Mouse (Mus musculus) stomach, postnatal 0 days (tissue): ENCODE data around the gene Slc39a7.

Source experiments
- CTCF ChIP-seq: IDR thresholded peaks from 2 replicates; pipeline ENCODE4 v1.5.1; 2016; ENCODE audit warnings: antibody characterized with exemption, low read depth, mild to moderate bottlenecking, moderate library complexity
- EP300 ChIP-seq: optimal IDR thresholded peaks from 2 replicates; pipeline ENCODE3; 2016; ENCODE audit warnings: antibody characterized with exemption

GRCm38 (mm10) chr17:34023678-34024077 is 7.8 kb downstream of the Slc39a7 start:
- TF ChIP-seq CTCF: no peak
- TF ChIP-seq EP300: no peak
